Mouse (Mus musculus) kidney, postnatal 0 days (tissue): Measurements from ENCODE around the gene Cep350. TPM values are rescaled to one million over a fixed set of nuclear protein-coding genes. Genes with fewer than 3 reads are reported as not detected.

ENCODE experiments used
- ATAC-seq: fragments of 200-750 bp; cut with Nextera tagmentation; replicated peaks from 2 replicates; pipeline ENCODE4 v1.8.0; 2017; ENCODE audit warnings: low read depth, moderate number of reproducible peaks, moderate TSS enrichment, moderate library complexity; ENCODE audit not compliant: low FRiP score
- DNase-seq: peaks from one replicate; pipeline ENCODE4 v3.0.0-alpha.2; 2016; ENCODE audit warnings: low spot score
- H3K27ac ChIP-seq: fragments of 300-500 bp; sonication (generic); 2 replicates; pipeline ENCODE4 v1.5.1; 2014; ENCODE audit warnings: mild to moderate bottlenecking
- H3K27me3 ChIP-seq: fragments of 300-500 bp; sonication (generic); 2 replicates; pipeline ENCODE4 v1.6.1; 2014; ENCODE audit warnings: low read length, mixed read lengths; ENCODE audit not compliant: insufficient read depth
- H3K36me3 ChIP-seq: fragments of 300-500 bp; sonication (generic); 2 replicates; pipeline ENCODE4 v1.6.1; 2014; ENCODE audit warnings: low read length, mixed read lengths; ENCODE audit not compliant: insufficient read depth
- H3K4me1 ChIP-seq: fragments of 300-500 bp; sonication (generic); replicated peaks from 2 replicates; pipeline ENCODE4 v1.6.1; 2014; ENCODE audit warnings: antibody characterized with exemption, low read length, mixed read lengths; ENCODE audit not compliant: insufficient read depth
- H3K4me2 ChIP-seq: fragments of 300-500 bp; sonication (generic); 2 replicates; pipeline ENCODE4 v1.6.1; 2014; ENCODE audit warnings: mild to moderate bottlenecking, low read length, moderate library complexity, mixed read lengths
- H3K4me3 ChIP-seq: fragments of 300-500 bp; sonication (generic); replicated peaks from 2 replicates; pipeline ENCODE4 v1.5.1; 2014; ENCODE audit warnings: low read depth, low read length
- H3K9ac ChIP-seq: fragments of 300-500 bp; sonication (generic); 2 replicates; pipeline ENCODE4 v1.6.1; 2014; ENCODE audit warnings: low read depth, low read length
- H3K9me3 ChIP-seq: fragments of 300-500 bp; sonication (generic); replicated peaks from 2 replicates; pipeline ENCODE4 v1.6.1; 2016; ENCODE audit warnings: low read length, inconsistent platforms, mixed read lengths
- CTCF ChIP-seq: IDR thresholded peaks from 2 replicates; pipeline ENCODE4 v1.5.1; 2016; ENCODE audit warnings: antibody characterized with exemption, low read depth, mild to moderate bottlenecking, moderate library complexity
- WGBS: fragments of 180-500 bp; shearing (Covaris S2); extraction: QIAGEN DNeasy Blood & Tissue Kit; methylation state at CpG from one replicate; pipeline ENCODE4 v1.1.7; 2014; 5-methylcytosine and 5-hydroxymethylcytosine counted together
- polyA plus RNA-seq: library from polyadenylated mRNA; unstranded; fragments of >200 nt; fragmentation: Nextera tagmentation; extraction: Ambion mirVana; gene quantifications from 2 replicates; pipeline ENCODE4 v1.2.1, GENCODE M21; 2015

Gene Cep350
- 7.0 and 7.9 TPM in 2 replicates for polyA plus RNA-seq

DNA sequence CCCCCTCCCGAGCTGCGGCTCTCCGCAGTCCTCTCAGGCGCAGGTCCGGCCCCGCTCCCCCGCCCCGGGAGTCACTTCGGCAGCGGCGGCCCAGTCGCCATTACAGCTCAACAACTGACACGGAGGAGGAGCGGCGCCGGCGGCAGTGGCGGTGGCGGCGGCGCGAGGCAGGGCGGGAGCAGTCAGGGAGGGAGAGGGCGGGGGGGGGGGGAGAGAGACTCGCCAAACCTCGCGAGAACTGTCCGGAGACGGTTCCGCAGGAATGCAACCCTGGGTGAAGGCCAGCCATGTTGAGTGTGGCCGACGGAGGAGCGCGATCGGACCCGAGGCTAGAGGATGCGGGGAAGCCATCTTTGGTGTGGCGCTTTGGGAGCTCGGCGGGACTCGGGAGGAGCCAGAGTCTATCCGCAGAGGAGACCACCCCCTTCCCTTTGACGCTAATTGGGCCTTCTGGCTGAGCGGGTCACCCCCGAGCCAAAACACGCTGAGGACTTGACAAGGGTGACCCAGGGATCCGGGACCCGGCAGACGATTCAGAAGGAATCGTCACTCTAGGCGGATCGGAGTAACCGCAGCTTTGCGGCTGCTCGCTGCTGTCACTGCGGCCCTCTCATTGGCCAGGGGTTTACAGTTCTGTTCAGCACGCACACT lies at the start of gene Cep350:
Gene Cep350, minus strand, starts transcription at position 188 of the 651 bp plus-strand sequence.
- Histone ChIP-seq H3K9ac (peak within 1 kb of the TSS; percentile 98), H3K27ac (peak within 1 kb of the TSS; percentile 92), H3K4me3 (peak within 1 kb of the TSS; percentile 99), H3K9me3 (no peaks in the 10 kb centered on the region), H3K4me1 (peaks cover 3% of the 10 kb centered on the region; the same call in 1 of the 2 replicates), H3K36me3 (no peaks in the 10 kb centered on the region), H3K27me3 (no peaks in the 10 kb centered on the region), H3K4me2 (peak within 1 kb of the TSS; percentile 77)
- whole genome bisulfite sequencing, result under 1% methylated on average over 43 of the region's 57 CpGs
- no peak for TF ChIP-seq CTCF
- ATAC-seq, result peak; percentile 99
- peak; percentile 99 for DNase-seq

GRCm38 (mm10) chr1:156020402-156020801 lies 47.3 kb upstream of the Cep350 start:
- 72% methylated on average over 1 of the region's 1 CpGs for whole genome bisulfite sequencing

GRCm38 (mm10) chr1:156019800-156020199 lies 46.7 kb upstream of the Cep350 start:
- DNase-seq (no peak), ATAC-seq (no peak)
- no peak for TF ChIP-seq CTCF
- H3K4me1 ChIP-seq, result no peaks in the 10 kb centered on the region
- no peaks in the 10 kb centered on the region for H3K27me3 ChIP-seq
- H3K36me3 ChIP-seq, result peaks cover 31% of the 10 kb centered on the region
- no peak overlapping the region for H3K4me2 ChIP-seq
- H3K4me3 ChIP-seq, result no peak overlapping the region
- 93% methylated on average over 1 of the region's 1 CpGs for WGBS
- no peak overlapping the region for H3K9ac ChIP-seq
- no peaks in the 10 kb centered on the region for H3K9me3 ChIP-seq
- no peak overlapping the region for H3K27ac ChIP-seq

More at GRCm38 (mm10) chr1:156020402-156020801, 47.3 kb upstream of the Cep350 start:
- DNase-seq, result no peak
- TF ChIP-seq CTCF, result no peak
- peaks cover 25% of the 10 kb centered on the region for H3K36me3 ChIP-seq
- no peaks in the 10 kb centered on the region for H3K4me1 ChIP-seq
- ATAC-seq, result no peak
- H3K27me3 ChIP-seq, result no peaks in the 10 kb centered on the region
- no peaks in the 10 kb centered on the region for H3K9me3 ChIP-seq
- H3K4me3 ChIP-seq, result no peak overlapping the region
- H3K4me2 ChIP-seq, result no peak overlapping the region
- no peak overlapping the region for H3K9ac ChIP-seq
- H3K27ac ChIP-seq, result no peak overlapping the region

DNA sequence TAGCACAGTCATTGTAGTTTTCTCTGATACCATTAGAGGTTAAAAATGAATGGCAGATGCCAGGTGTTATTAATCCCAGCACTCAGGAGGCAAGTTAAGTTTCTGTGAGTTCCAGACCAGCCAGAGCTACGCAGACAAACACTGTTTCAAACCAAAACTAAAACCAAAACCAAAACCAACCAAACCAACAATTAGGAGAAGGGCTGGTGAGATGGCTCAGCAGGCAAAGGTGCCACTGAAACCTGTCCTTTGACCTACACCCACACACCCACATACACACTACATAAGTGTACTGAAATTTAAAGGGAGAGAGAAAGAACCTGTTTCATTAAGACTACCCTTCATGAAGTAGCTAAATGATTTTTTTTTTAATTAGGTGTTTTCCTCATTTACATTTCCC lies 35.9 kb upstream of the Cep350 start:
- no peak for DNase-seq
- Histone ChIP-seq H3K4me3 (no peak overlapping the region), H3K36me3 (peaks cover 26% of the 10 kb centered on the region), H3K9me3 (no peaks in the 10 kb centered on the region), H3K4me2 (no peak overlapping the region), H3K27ac (no peak overlapping the region), H3K27me3 (no peaks in the 10 kb centered on the region), H3K9ac (no peak overlapping the region), H3K4me1 (no peaks in the 10 kb centered on the region)
- WGBS, result 97% methylated on average over 1 of the region's 1 CpGs
- no peak for ATAC-seq
- TF ChIP-seq CTCF, result no peak

DNA sequence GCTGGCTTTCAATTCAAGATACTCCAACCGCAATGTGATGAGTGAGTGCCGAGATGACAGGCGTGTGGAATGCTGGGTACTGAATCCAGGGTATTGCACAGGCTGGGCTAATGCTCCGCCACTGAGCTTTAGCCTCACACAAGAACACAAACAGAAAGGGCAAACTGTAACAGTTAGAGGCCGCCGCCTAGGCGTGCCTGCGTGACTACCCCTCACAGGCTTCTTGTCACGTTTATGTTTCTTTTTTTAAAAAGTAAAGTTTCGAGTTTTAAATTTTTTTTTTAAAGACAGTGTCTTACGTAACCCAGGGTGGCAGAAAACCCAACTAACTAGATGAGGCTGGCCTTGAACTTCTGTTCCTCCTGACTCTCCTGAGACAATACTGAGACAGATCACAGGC lies 32.9 kb upstream of the Cep350 start:
- Histone ChIP-seq H3K9ac (no peak overlapping the region), H3K4me2 (no peak overlapping the region), H3K27me3 (no peaks in the 10 kb centered on the region), H3K4me3 (no peak overlapping the region), H3K4me1 (no peaks in the 10 kb centered on the region), H3K9me3 (no peaks in the 10 kb centered on the region), H3K36me3 (peaks cover 18% of the 10 kb centered on the region), H3K27ac (no peak overlapping the region)
- ATAC-seq, result no peak
- no peak for TF ChIP-seq CTCF
- DNase-seq, result no peak
- WGBS, result 88% methylated on average over 11 of the region's 11 CpGs

DNA sequence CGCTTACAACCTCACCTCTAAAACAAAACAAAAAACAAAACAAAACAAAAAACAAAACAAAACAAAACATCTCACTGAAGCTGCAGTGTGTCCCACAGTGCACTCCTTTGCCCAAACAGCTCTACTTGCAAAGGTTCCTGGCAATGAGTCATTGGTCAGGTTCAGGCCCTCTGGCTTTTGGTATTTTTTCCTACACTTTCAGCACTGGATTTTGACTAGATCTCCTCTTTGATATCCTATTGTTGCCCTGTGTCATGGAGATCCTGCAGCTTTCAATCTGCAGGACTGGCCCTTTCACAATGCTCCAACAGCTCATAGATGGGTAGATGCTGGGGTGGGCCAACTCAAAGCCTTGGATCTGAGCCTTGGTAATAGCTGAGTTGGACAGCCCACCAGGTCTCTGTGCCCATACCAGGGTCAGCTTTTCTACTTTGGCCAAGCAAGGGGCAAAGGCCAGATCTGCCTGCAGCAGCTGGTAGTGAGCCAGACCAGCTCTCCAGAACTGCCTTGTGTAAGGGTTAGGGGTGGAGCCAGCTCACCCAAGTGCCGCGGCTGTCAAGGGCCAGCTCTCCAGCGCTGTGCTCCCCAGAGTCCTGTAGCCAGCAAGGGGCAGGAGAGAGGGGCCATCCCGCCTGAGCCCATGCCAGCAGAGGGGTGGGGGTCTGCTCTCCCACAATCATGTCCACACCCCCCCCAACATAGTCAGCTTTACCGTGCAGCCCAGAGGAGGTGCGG lies 30.3 kb upstream of the Cep350 start:
- H3K4me3 ChIP-seq, result no peak overlapping the region
- no peaks in the 10 kb centered on the region for H3K4me1 ChIP-seq
- WGBS, result 94% methylated on average over 7 of the region's 7 CpGs
- no peaks in the 10 kb centered on the region for H3K9me3 ChIP-seq
- ATAC-seq (no peak), DNase-seq (no peak)
- no peak overlapping the region for H3K9ac ChIP-seq
- no peaks in the 10 kb centered on the region for H3K27me3 ChIP-seq
- no peak overlapping the region for H3K4me2 ChIP-seq
- peaks cover 14% of the 10 kb centered on the region for H3K36me3 ChIP-seq
- H3K27ac ChIP-seq, result no peak overlapping the region
- no peak for TF ChIP-seq CTCF
